Mouse (Mus musculus) CH12.LX (cell line): ENCODE results near the gene Zfp791.

Source experiments
- CTCF ChIP-seq, 2 experiments: IDR thresholded peaks in 1 of 2; conservative IDR thresholded peaks in 1 of 2; 2 replicates each; pipeline ENCODE4 v1.5.1; 2011 to 2012; ENCODE audit warnings: low read depth in 2 of 2, low read length in 2 of 2, improper control_type of control experiment in 1 of 2, inconsistent platforms in 1 of 2, mild to moderate bottlenecking in 1 of 2, moderate library complexity in 1 of 2
- EP300 ChIP-seq: IDR thresholded peaks from 2 replicates; pipeline ENCODE4 v1.6.1; 2011; ENCODE audit warnings: low read length, improper control_type of control experiment
- HCFC1 ChIP-seq: IDR thresholded peaks from 2 replicates; pipeline ENCODE4 v1.6.1; 2012; ENCODE audit warnings: low read depth, mild to moderate bottlenecking, inconsistent platforms, low read length, improper control_type of control experiment
- MAX ChIP-seq: IDR thresholded peaks from 2 replicates; pipeline ENCODE4 v1.6.1; 2011; ENCODE audit warnings: low read length, improper control_type of control experiment
- MXI1 ChIP-seq: IDR thresholded peaks from 2 replicates; pipeline ENCODE4 v1.6.1; 2011; ENCODE audit warnings: mild to moderate bottlenecking, low read depth, low read length, improper control_type of control experiment
- POLR2A ChIP-seq: IDR thresholded peaks from 2 replicates; pipeline ENCODE4 v1.6.1; 2011; ENCODE audit warnings: low read depth, mild to moderate bottlenecking, improper control_type of control experiment, low read length
- UBTF ChIP-seq: IDR thresholded peaks from 2 replicates; pipeline ENCODE4 v1.6.1; 2012; ENCODE audit warnings: low read depth, mild to moderate bottlenecking, inconsistent platforms, low read length, improper control_type of control experiment, moderate library complexity
- USF2 ChIP-seq: conservative IDR thresholded peaks from 2 replicates; pipeline ENCODE4 v1.6.1; 2011; ENCODE audit warnings: low read depth, low read length, improper control_type of control experiment
- ZNF384 ChIP-seq: IDR thresholded peaks from 2 replicates; pipeline ENCODE4 v1.6.1; 2012; ENCODE audit warnings: low read depth, low read length, improper control_type of control experiment, inconsistent platforms

- TF ChIP-seq ZNF384 (no peak), USF2 (no peak), CTCF (conservative IDR thresholded peaks at IDR 0.05 in 1 of 2, IDR thresholded peaks at IDR 0.05 in 1 of 2; ENCODE audit: low read depth in 2 of 2, low read length in 2 of 2) (no peak), POLR2A (no peak), EP300 (no peak), HCFC1 (no peak), UBTF (no peak), MXI1 (no peak), MAX (no peak)
Measured at GRCm38 (mm10) chr8:85084633-85085032, 38.3 kb downstream of the Zfp791 start.
